Mouse (Mus musculus): ENCODE results near the gene Olfr351. TPM values are rescaled to one million over a fixed set of nuclear protein-coding genes. Genes with fewer than 3 reads are reported as not detected.

Olfr351 gene
- polyA plus RNA-seq (2015; fragmentation: Nextera tagmentation; extraction: Ambion mirVana), result not detected in 2 replicates

DNA sequence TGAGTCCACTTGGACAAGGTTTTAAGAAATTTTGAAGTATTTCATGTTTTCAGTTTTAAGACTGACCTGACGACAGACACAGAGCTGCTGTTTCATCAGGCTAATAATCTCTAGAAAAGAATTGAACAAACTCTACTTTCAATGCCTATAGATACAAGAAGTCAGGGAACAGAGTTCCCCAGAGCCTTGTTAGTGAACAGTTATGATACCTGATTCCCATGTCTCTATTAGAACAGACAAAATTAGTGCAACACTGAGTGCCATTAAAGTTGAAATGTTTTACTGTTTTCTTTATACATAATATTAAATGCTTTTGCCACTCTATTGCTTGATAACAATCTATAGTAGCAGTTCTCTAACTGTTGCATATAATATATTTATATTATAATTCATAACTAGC is at the start of gene Olfr351:
Gene Olfr351 (minus strand): TSS at position 101 of the 400 bp plus-strand sequence.
- Histone ChIP-seq H3K27me3 (ENCODE audit: insufficient read depth, low read length) (no peaks in the 10 kb centered on the region), H3K4me1 (ENCODE audit: insufficient read depth) (no peaks in the 10 kb centered on the region), H3K9me3 (ENCODE audit: low read length) (no peaks in the 10 kb centered on the region), H3K27ac (ENCODE audit: low read depth) (no peak within 1 kb of the TSS), H3K36me3 (replicated peaks; ENCODE audit: insufficient read depth, low read length) (no peaks in the 10 kb centered on the region), H3K4me3 (ENCODE audit: low read depth, low read length) (no peak within 1 kb of the TSS), H3K4me2 (ENCODE audit: low read depth, low read length) (no peak within 1 kb of the TSS), H3K9ac (replicated peaks) (no peak within 1 kb of the TSS)
- ATAC-seq, result no peak
- TF ChIP-seq EP300 (IDR thresholded peaks at IDR 0.05; ENCODE audit: low read depth) (no peak), CTCF (IDR thresholded peaks at IDR 0.05; ENCODE audit: low read depth) (no peak)
- no peak for DNase-seq
- WGBS (ENCODE audit: insufficient replicate concordance), result 61% methylated on average over 1 of the region's 1 CpGs

DNA sequence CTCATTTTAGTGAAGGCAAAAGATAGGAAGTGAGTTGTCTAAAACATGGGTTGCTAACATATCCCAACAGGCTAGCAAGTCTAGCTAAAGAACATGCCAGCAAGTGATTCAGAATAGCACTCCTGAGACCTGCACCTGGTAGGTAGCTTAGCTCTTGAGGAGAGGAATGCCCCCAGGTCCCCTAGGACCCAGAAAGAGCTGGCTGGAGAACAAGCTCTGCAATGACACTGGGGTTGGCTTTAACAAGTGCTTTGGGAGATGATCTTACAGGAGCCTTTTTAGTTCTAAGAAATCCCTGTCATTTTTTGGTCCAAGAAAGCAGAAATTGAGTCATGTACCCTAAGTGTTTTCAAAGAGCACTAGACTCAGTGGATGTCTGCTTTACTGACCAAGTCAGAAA is 42.9 kb upstream of the Olfr351 start, which contains the start of gene Olfr354:
Gene Olfr354 (plus strand): TSS at position 301 of the 400 bp plus-strand sequence.
- H3K9ac ChIP-seq (replicated peaks), result no peak within 1 kb of the TSS
- DNase-seq (no peak), ATAC-seq (no peak)
- H3K4me1 ChIP-seq (ENCODE audit: insufficient read depth), result no peaks in the 10 kb centered on the region
- no peaks in the 10 kb centered on the region; the same call in 1 of the 2 replicates for H3K9me3 ChIP-seq (ENCODE audit: low read length)
- H3K4me2 ChIP-seq (ENCODE audit: low read depth, low read length), result no peak within 1 kb of the TSS
- TF ChIP-seq CTCF (IDR thresholded peaks at IDR 0.05; ENCODE audit: low read depth), result no peak
- TF ChIP-seq EP300 (IDR thresholded peaks at IDR 0.05; ENCODE audit: low read depth), result no peak
- H3K27ac ChIP-seq (ENCODE audit: low read depth), result no peak within 1 kb of the TSS
- no peaks in the 10 kb centered on the region for H3K36me3 ChIP-seq (replicated peaks; ENCODE audit: insufficient read depth, low read length)
- no peaks in the 10 kb centered on the region for H3K27me3 ChIP-seq (ENCODE audit: insufficient read depth, low read length)
- H3K4me3 ChIP-seq (ENCODE audit: low read depth, low read length), result no peak within 1 kb of the TSS

DNA sequence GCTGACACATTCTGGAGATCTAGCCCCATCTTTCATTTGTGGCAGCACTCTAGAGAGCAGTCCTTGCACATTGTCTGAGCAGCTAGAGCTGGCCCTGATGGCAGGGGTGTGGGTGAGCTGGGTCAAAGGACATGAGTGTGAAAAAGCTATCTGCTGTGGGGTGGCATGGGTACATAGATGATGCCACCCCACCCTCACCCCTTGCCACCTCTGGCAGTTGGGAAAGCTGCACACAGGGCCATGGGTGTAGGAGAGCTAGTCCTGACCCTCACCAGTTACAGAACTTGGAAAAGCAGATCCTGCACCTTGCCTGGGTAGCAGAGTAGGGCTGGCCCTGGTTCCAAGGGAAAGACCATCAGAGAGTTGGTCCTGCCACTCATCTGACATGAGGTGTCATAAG is 34.7 kb upstream of the Olfr351 start:
- no peak overlapping the region for H3K27ac ChIP-seq (ENCODE audit: low read depth)
- H3K9ac ChIP-seq (replicated peaks), result no peak overlapping the region
- no peak overlapping the region for H3K4me3 ChIP-seq (ENCODE audit: low read depth, low read length)
- no peaks in the 10 kb centered on the region for H3K27me3 ChIP-seq (ENCODE audit: insufficient read depth, low read length)
- no peak for TF ChIP-seq CTCF (IDR thresholded peaks at IDR 0.05; ENCODE audit: low read depth)
- no peak for TF ChIP-seq EP300 (IDR thresholded peaks at IDR 0.05; ENCODE audit: low read depth)
- no peak for DNase-seq
- no peak overlapping the region for H3K4me2 ChIP-seq (ENCODE audit: low read depth, low read length)
- no peaks in the 10 kb centered on the region for H3K36me3 ChIP-seq (replicated peaks; ENCODE audit: insufficient read depth, low read length)
- H3K4me1 ChIP-seq (ENCODE audit: insufficient read depth), result no peaks in the 10 kb centered on the region
- ATAC-seq, result no peak
- no peaks in the 10 kb centered on the region for H3K9me3 ChIP-seq (ENCODE audit: low read length)

DNA sequence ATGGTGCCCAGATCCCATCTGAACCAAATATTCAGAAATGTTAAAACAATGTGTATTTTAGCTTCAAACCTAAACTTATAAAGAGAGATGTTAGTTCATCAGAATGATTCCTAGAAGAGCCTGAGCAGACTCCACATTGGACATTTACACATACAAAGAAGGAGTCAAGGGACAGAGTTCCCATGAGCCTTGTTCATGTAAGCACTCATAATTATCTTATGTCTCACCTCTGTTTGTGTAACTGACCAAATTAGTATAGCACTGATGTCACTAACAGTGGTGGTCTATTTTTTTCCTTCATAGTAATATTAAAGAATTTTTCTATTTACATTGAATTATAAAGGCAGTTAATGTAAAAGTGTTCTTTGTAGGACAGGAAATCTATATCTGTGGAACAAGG is 30.4 kb upstream of the Olfr351 start, which contains the start of gene Olfr353:
Gene Olfr353 (minus strand): TSS at position 101 of the 400 bp plus-strand sequence.
- no peak within 1 kb of the TSS for H3K9ac ChIP-seq (replicated peaks)
- no peak within 1 kb of the TSS for H3K4me2 ChIP-seq (ENCODE audit: low read depth, low read length)
- ATAC-seq (no peak), DNase-seq (no peak)
- no peak for TF ChIP-seq CTCF (IDR thresholded peaks at IDR 0.05; ENCODE audit: low read depth)
- TF ChIP-seq EP300 (IDR thresholded peaks at IDR 0.05; ENCODE audit: low read depth), result no peak
- H3K4me3 ChIP-seq (ENCODE audit: low read depth, low read length), result no peak within 1 kb of the TSS
- H3K9me3 ChIP-seq (ENCODE audit: low read length), result no peaks in the 10 kb centered on the region
- no peaks in the 10 kb centered on the region for H3K36me3 ChIP-seq (replicated peaks; ENCODE audit: insufficient read depth, low read length)
- no peaks in the 10 kb centered on the region for H3K4me1 ChIP-seq (ENCODE audit: insufficient read depth)
- no peaks in the 10 kb centered on the region for H3K27me3 ChIP-seq (ENCODE audit: insufficient read depth, low read length)
- no peak within 1 kb of the TSS for H3K27ac ChIP-seq (ENCODE audit: low read depth)

DNA sequence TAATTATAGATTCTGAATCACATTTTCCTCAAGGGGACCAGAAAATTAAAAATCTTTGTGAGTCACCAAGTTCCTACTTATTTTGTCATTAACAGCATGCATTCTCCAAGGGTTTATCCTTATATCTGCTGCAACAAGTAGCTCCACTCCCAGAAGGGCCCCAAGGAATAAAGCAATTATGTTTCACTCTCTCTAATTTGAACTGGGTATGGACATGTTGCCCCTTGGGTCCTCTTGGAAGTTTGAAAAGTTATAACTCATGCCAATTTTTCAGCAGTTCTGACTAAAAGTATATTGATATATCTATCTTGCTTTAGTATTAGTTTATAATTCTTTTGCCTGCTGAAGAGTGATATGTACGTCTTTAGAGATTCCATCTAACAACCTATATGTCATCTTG is 5.7 kb upstream of the Olfr351 start, which contains the start of gene Olfr352:
Gene Olfr352 (plus strand): TSS at position 301 of the 400 bp plus-strand sequence.
- Histone ChIP-seq H3K4me1 (ENCODE audit: insufficient read depth) (no peaks in the 10 kb centered on the region), H3K36me3 (replicated peaks; ENCODE audit: insufficient read depth, low read length) (no peaks in the 10 kb centered on the region), H3K27ac (ENCODE audit: low read depth) (no peak within 1 kb of the TSS), H3K27me3 (ENCODE audit: insufficient read depth, low read length) (no peaks in the 10 kb centered on the region), H3K4me2 (ENCODE audit: low read depth, low read length) (no peak within 1 kb of the TSS), H3K4me3 (ENCODE audit: low read depth, low read length) (no peak within 1 kb of the TSS), H3K9ac (replicated peaks) (no peak within 1 kb of the TSS), H3K9me3 (ENCODE audit: low read length) (no peaks in the 10 kb centered on the region; the same call in 1 of the 2 replicates)
- no peak for DNase-seq
- ATAC-seq, result no peak
- WGBS (ENCODE audit: insufficient replicate concordance), result 70% methylated on average over 1 of the region's 1 CpGs
- TF ChIP-seq CTCF (IDR thresholded peaks at IDR 0.05; ENCODE audit: low read depth), result no peak
- no peak for TF ChIP-seq EP300 (IDR thresholded peaks at IDR 0.05; ENCODE audit: low read depth)

DNA sequence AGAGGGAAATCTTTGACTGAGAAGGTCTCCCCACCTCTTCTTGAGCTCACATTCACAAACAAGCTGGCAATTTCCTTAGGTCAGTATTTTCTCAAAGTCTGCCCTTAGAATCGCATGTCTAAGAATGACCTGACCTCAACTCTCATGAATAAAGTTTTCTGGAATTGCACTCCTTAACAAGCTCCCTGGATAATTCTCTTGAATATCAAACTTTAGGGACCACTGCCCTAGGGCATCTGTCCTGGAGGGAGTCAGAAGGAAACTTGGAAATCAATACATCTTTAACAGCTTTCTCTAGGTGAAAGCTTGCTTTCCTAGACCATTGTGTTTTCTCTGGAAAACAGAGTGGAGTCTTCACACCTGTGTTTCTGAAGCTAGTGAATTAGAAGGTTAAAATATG is 16.4 kb downstream of the Olfr351 start, which contains the start of gene Olfr350:
Gene Olfr350 (plus strand): TSS at position 301 of the 400 bp plus-strand sequence.
- no peak for TF ChIP-seq CTCF (IDR thresholded peaks at IDR 0.05; ENCODE audit: low read depth)
- no peak for TF ChIP-seq EP300 (IDR thresholded peaks at IDR 0.05; ENCODE audit: low read depth)
- ATAC-seq, result no peak
- H3K9me3 ChIP-seq (ENCODE audit: low read length), result no peaks in the 10 kb centered on the region
- no peaks in the 10 kb centered on the region for H3K4me1 ChIP-seq (ENCODE audit: insufficient read depth)
- DNase-seq, result no peak
- H3K36me3 ChIP-seq (replicated peaks; ENCODE audit: insufficient read depth, low read length), result no peaks in the 10 kb centered on the region
- no peak within 1 kb of the TSS for H3K4me3 ChIP-seq (ENCODE audit: low read depth, low read length)
- no peaks in the 10 kb centered on the region for H3K27me3 ChIP-seq (ENCODE audit: insufficient read depth, low read length)
- H3K9ac ChIP-seq (replicated peaks), result no peak within 1 kb of the TSS
- 71% methylated on average over 1 of the region's 1 CpGs for WGBS (ENCODE audit: insufficient replicate concordance)
- no peak within 1 kb of the TSS for H3K4me2 ChIP-seq (ENCODE audit: low read depth, low read length)
- no peak within 1 kb of the TSS for H3K27ac ChIP-seq (ENCODE audit: low read depth)

DNA sequence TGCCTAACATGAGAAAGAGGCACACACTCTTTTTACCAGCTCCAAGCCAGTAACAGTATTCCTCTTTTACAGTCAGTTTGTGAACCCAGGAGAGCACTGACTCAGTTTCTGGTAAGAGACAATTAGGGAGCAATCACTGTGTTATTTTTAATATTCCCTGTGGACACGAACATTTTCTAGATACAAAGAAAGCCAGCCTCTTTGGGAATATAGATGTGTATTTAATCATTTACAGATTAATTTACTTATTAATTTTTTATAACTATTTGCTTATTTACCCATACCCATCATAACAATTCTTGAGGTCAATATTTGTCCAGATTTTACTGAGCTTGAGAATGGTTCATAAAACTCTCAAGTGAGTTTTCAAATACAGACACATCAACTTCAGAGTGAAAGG is 45.5 kb downstream of the Olfr351 start, which contains the start of gene Olfr3:
Gene Olfr3 (minus strand): TSS at position 101 of the 400 bp plus-strand sequence.
- Histone ChIP-seq H3K36me3 (replicated peaks; ENCODE audit: insufficient read depth, low read length) (no peaks in the 10 kb centered on the region), H3K27ac (ENCODE audit: low read depth) (no peak within 1 kb of the TSS), H3K9ac (replicated peaks) (no peak within 1 kb of the TSS), H3K4me3 (ENCODE audit: low read depth, low read length) (no peak within 1 kb of the TSS), H3K4me2 (ENCODE audit: low read depth, low read length) (no peak within 1 kb of the TSS), H3K4me1 (ENCODE audit: insufficient read depth) (no peaks in the 10 kb centered on the region), H3K9me3 (ENCODE audit: low read length) (peaks cover 3% of the 10 kb centered on the region; the same call in 1 of the 2 replicates), H3K27me3 (ENCODE audit: insufficient read depth, low read length) (no peaks in the 10 kb centered on the region)
- no peak for ATAC-seq
- TF ChIP-seq EP300 (IDR thresholded peaks at IDR 0.05; ENCODE audit: low read depth) (no peak), CTCF (IDR thresholded peaks at IDR 0.05; ENCODE audit: low read depth) (no peak)
- WGBS (ENCODE audit: insufficient replicate concordance), result 60% methylated on average over 1 of the region's 1 CpGs
- no peak for DNase-seq

Other genes with a start within 250 kb of the Olfr351 start
- not detected in 2 replicates for gene Olfr345, start 222.6 kb downstream of the Olfr351 start, polyA plus RNA-seq (2015; fragmentation: Nextera tagmentation; extraction: Ambion mirVana)
- not detected in 2 replicates for gene Olfr346, start 176.9 kb downstream of the Olfr351 start, polyA plus RNA-seq (2015; fragmentation: Nextera tagmentation; extraction: Ambion mirVana)
- gene Olfr347, start 130.8 kb downstream of the Olfr351 start, polyA plus RNA-seq (2015; fragmentation: Nextera tagmentation; extraction: Ambion mirVana), result not detected in 2 replicates
- gene Olfr348, start 78.4 kb downstream of the Olfr351 start, polyA plus RNA-seq (2015; fragmentation: Nextera tagmentation; extraction: Ambion mirVana), result not detected in 2 replicates
- not detected in 2 replicates for gene Olfr50, start 72.1 kb downstream of the Olfr351 start, polyA plus RNA-seq (2015; fragmentation: Nextera tagmentation; extraction: Ambion mirVana)
- not detected in 2 replicates for gene Olfr3, start 45.6 kb downstream of the Olfr351 start, polyA plus RNA-seq (2015; fragmentation: Nextera tagmentation; extraction: Ambion mirVana)
- gene Olfr350, start 16.4 kb downstream of the Olfr351 start, polyA plus RNA-seq (2015; fragmentation: Nextera tagmentation; extraction: Ambion mirVana), result not detected in 2 replicates
- gene Olfr352, start 5.8 kb upstream of the Olfr351 start, polyA plus RNA-seq (2015; fragmentation: Nextera tagmentation; extraction: Ambion mirVana), result not detected in 2 replicates
- gene Olfr353, start 30.3 kb upstream of the Olfr351 start, polyA plus RNA-seq (2015; fragmentation: Nextera tagmentation; extraction: Ambion mirVana), result not detected in 2 replicates
- gene Olfr354, start 43.0 kb upstream of the Olfr351 start, polyA plus RNA-seq (2015; fragmentation: Nextera tagmentation; extraction: Ambion mirVana), result not detected in 2 replicates
- gene Olfr355, start 66.2 kb upstream of the Olfr351 start, polyA plus RNA-seq (2015; fragmentation: Nextera tagmentation; extraction: Ambion mirVana), result not detected in 2 replicates
- gene Olfr356, start 74.5 kb upstream of the Olfr351 start, polyA plus RNA-seq (2015; fragmentation: Nextera tagmentation; extraction: Ambion mirVana), result not detected in 2 replicates
- gene Olfr357, start 131.2 kb upstream of the Olfr351 start, polyA plus RNA-seq (2015; fragmentation: Nextera tagmentation; extraction: Ambion mirVana), result not detected in 2 replicates
- gene Olfr358, start 146.7 kb upstream of the Olfr351 start, polyA plus RNA-seq (2015; fragmentation: Nextera tagmentation; extraction: Ambion mirVana), result not detected in 2 replicates
- gene Olfr360, start 203.1 kb upstream of the Olfr351 start, polyA plus RNA-seq (2015; fragmentation: Nextera tagmentation; extraction: Ambion mirVana), result not detected in 2 replicates
- gene Olfr361, start 226.6 kb upstream of the Olfr351 start, polyA plus RNA-seq (2015; fragmentation: Nextera tagmentation; extraction: Ambion mirVana), result not detected in 2 replicates